Mouse (Mus musculus) hindbrain, embryonic 16.5 days (tissue): ENCODE results near the gene Lcorl. TPM values are rescaled to one million over a fixed set of nuclear protein-coding genes. Genes with fewer than 3 reads are reported as not detected.

Source experiments
- ATAC-seq: fragments of 200-750 bp; cut with Nextera tagmentation; 2 replicates; pipeline ENCODE4 v1.8.0; 2017; ENCODE audit warnings: moderate TSS enrichment, moderate library complexity
- H3K27ac ChIP-seq: fragments of 300-500 bp; sonication (generic); 2 replicates; pipeline ENCODE4 v1.5.1; 2014; ENCODE audit warnings: low read depth, mild to moderate bottlenecking, control low read depth, low read length, moderate library complexity
- H3K27me3 ChIP-seq: fragments of 300-500 bp; sonication (generic); replicated peaks from 2 replicates; pipeline ENCODE4 v1.6.1; 2014; ENCODE audit warnings: low read length; ENCODE audit not compliant: control insufficient read depth, insufficient read depth
- H3K36me3 ChIP-seq: fragments of 300-500 bp; sonication (generic); 2 replicates; pipeline ENCODE4 v1.6.1; 2014; ENCODE audit warnings: mild to moderate bottlenecking, low read length, moderate library complexity, mixed read lengths; ENCODE audit not compliant: control insufficient read depth, insufficient read depth
- H3K4me1 ChIP-seq: fragments of 300-500 bp; sonication (generic); 2 replicates; pipeline ENCODE4 v1.6.1; 2014; ENCODE audit warnings: low read depth, low read length; ENCODE audit not compliant: control insufficient read depth, insufficient read depth
- H3K4me2 ChIP-seq: fragments of 300-500 bp; sonication (generic); 2 replicates; pipeline ENCODE4 v1.6.1; 2014; ENCODE audit warnings: mild to moderate bottlenecking, low read length, control low read depth, moderate library complexity
- H3K4me3 ChIP-seq: fragments of 300-500 bp; sonication (generic); 2 replicates; pipeline ENCODE4 v1.5.1; 2014; ENCODE audit warnings: mild to moderate bottlenecking, low read length, control low read depth, moderate library complexity
- H3K9ac ChIP-seq: fragments of 300-500 bp; sonication (generic); 2 replicates; pipeline ENCODE4 v1.6.1; 2014; ENCODE audit warnings: low read depth, mild to moderate bottlenecking, control low read depth, low read length, moderate library complexity
- H3K9me3 ChIP-seq: fragments of 300-500 bp; sonication (generic); 2 replicates; pipeline ENCODE4 v1.6.1; 2014; ENCODE audit warnings: mild to moderate bottlenecking, low read length, moderate library complexity; ENCODE audit not compliant: control insufficient read depth
- WGBS: fragments of 180-500 bp; shearing (Covaris S2); extraction: QIAGEN DNeasy Blood & Tissue Kit; methylation state at CpG from one replicate; pipeline ENCODE4 v1.1.7; 2014; 5-methylcytosine and 5-hydroxymethylcytosine counted together
- polyA plus RNA-seq: library from polyadenylated mRNA; unstranded; fragments of >200 nt; fragmentation: Nextera tagmentation; extraction: Ambion mirVana; gene quantifications from 2 replicates; pipeline ENCODE4 v1.2.1, GENCODE M21; 2015

The Lcorl gene
- polyA plus RNA-seq, 1 experiment from 2014 or later, result 43.9 TPM

- H3K36me3 ChIP-seq, result no peaks in the 10 kb centered on the region
- H3K4me2 ChIP-seq, result no peak overlapping the region
- no peak overlapping the region for H3K9ac ChIP-seq
- 100% methylated on average over 1 of the region's 1 CpGs for WGBS
- no peaks in the 10 kb centered on the region for H3K27me3 ChIP-seq
- no peak overlapping the region for H3K27ac ChIP-seq
- ATAC-seq, result no peak
- no peak overlapping the region for H3K4me3 ChIP-seq
- H3K9me3 ChIP-seq, result no peaks in the 10 kb centered on the region
- no peaks in the 10 kb centered on the region for H3K4me1 ChIP-seq
These were observed 174.0 kb downstream of the Lcorl start for GRCm38 (mm10) chr5:45683388-45683787.

GRCm38 (mm10) chr5:45679955-45680354, 177.5 kb downstream of the Lcorl start:
- Histone ChIP-seq H3K9me3 (no peaks in the 10 kb centered on the region), H3K4me3 (no peak overlapping the region), H3K9ac (no peak overlapping the region), H3K4me2 (no peak overlapping the region), H3K27ac (no peak overlapping the region), H3K4me1 (no peaks in the 10 kb centered on the region), H3K36me3 (no peaks in the 10 kb centered on the region), H3K27me3 (no peaks in the 10 kb centered on the region)
- ATAC-seq, result no peak

DNA sequence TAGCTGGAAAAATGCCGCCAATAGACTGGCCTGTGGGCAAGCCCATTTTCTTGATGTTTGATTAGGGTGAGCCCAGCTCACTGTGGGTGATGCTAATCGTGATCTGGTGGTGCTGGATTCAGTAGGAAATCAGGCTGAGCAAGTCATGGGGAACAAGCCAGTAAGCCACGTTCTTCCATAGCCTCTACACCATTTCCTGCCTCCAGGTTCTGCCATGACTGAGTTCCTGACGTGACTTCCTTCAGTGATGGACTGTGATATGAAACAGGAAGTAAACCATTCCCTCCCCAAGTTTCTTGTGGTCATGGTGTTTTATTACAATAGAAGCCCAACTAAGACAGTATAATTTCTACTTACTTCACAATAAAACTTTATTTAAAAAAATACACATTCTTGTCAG, 179.8 kb downstream of the Lcorl start:
- no peak for ATAC-seq
- Histone ChIP-seq H3K36me3 (no peaks in the 10 kb centered on the region), H3K4me1 (no peaks in the 10 kb centered on the region), H3K9me3 (no peaks in the 10 kb centered on the region), H3K4me3 (no peak overlapping the region), H3K27ac (no peak overlapping the region), H3K4me2 (no peak overlapping the region), H3K27me3 (no peaks in the 10 kb centered on the region), H3K9ac (no peak overlapping the region)
- 87% methylated on average over 4 of the region's 4 CpGs for WGBS

DNA sequence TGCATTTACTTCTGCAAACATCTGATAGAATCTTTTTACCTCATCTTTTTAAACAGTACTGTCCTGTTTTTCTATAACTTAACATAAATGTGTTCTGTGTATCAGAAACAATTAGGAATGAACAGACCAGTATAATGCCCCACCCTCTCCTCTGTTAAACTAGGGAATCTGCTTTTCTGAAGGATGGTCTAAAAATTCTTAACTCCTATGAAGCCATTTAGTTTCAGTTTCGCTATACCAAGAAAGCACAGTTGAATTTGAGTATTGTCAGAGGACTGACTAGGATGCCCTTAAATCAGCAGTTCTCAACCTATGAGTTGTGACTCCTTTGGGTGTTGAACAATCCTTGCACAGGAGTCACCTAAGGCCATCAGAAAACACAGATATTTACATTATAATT, 182.4 kb downstream of the Lcorl start:
- Histone ChIP-seq H3K4me2 (no peak overlapping the region), H3K4me3 (no peak overlapping the region), H3K27me3 (no peaks in the 10 kb centered on the region), H3K4me1 (peaks cover 4% of the 10 kb centered on the region), H3K9ac (no peak overlapping the region), H3K9me3 (no peaks in the 10 kb centered on the region), H3K36me3 (no peaks in the 10 kb centered on the region), H3K27ac (no peak overlapping the region)
- no peak for ATAC-seq
- WGBS, result 98% methylated on average over 1 of the region's 1 CpGs

GRCm38 (mm10) chr5:45670894-45671494, 186.4 kb downstream of the Lcorl start:
- Histone ChIP-seq H3K27me3 (no peaks in the 10 kb centered on the region), H3K27ac (no peak overlapping the region), H3K9me3 (no peaks in the 10 kb centered on the region), H3K4me1 (peaks cover 10% of the 10 kb centered on the region), H3K36me3 (no peaks in the 10 kb centered on the region), H3K9ac (no peak overlapping the region), H3K4me3 (no peak overlapping the region; the same call in 1 of the 2 replicates), H3K4me2 (peak overlapping the region; percentile 27)
- 49% methylated on average over 5 of the region's 5 CpGs for WGBS
- no peak for ATAC-seq

GRCm38 (mm10) chr5:45670280-45670670, 187.1 kb downstream of the Lcorl start:
- H3K27ac ChIP-seq, result no peak overlapping the region
- peak overlapping the region; percentile 99 for H3K4me2 ChIP-seq
- under 1% methylated on average over 13 of the region's 13 CpGs for WGBS
- peak overlapping the region; percentile 78 for H3K4me3 ChIP-seq
- H3K4me1 ChIP-seq, result peaks cover 10% of the 10 kb centered on the region
- no peak for ATAC-seq
- H3K9me3 ChIP-seq, result no peaks in the 10 kb centered on the region
- H3K9ac ChIP-seq, result peak overlapping the region; percentile 67
- H3K27me3 ChIP-seq, result no peaks in the 10 kb centered on the region
- H3K36me3 ChIP-seq, result no peaks in the 10 kb centered on the region

DNA sequence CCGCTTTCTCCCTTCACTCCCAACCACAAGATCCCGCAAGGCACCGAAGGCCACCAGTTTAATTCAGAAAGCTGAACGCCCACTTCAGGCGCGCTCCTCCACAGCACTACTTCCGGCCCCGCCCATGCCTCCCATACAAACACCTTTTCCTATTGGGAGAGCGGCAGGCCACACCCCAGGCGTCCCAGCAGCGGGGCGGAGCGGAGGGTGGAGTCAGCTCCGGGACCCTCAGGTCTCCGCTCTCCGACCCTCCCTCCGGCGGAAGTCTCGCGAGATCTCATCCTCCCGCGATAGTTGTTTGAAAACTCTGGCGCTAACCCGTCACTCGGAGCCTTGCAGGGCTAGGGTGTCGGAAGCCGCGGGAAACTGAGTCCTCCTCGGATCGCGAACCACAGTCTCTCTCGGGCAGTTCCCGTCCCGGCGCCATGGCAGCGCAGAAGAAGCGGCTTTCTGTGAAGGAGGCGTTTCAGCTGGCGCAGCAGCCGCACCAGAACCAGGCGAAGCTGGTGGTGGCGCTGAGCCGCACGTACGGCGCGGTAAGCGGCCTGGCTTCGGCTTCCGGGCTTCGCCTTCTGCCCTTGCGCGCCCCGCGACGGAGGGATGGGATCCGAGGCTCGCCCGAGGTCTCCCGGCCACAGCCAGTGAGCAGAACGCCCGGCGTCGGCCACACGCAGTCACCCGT, 187.7 kb downstream of the Lcorl start, which contains the start of gene Ncapg:
Gene Ncapg (plus strand): TSS at position 322 of the 682 bp plus-strand sequence.
- Histone ChIP-seq H3K9me3 (no peaks in the 10 kb centered on the region), H3K36me3 (no peaks in the 10 kb centered on the region), H3K4me1 (peaks cover 10% of the 10 kb centered on the region), H3K4me2 (peak within 1 kb of the TSS; percentile 99), H3K27me3 (no peaks in the 10 kb centered on the region), H3K9ac (peak within 1 kb of the TSS; percentile 74), H3K27ac (peak within 1 kb of the TSS; percentile 79), H3K4me3 (peak within 1 kb of the TSS; percentile 78)
- ATAC-seq, result peak; percentile 100
- under 1% methylated on average over 66 of the region's 66 CpGs for WGBS

DNA sequence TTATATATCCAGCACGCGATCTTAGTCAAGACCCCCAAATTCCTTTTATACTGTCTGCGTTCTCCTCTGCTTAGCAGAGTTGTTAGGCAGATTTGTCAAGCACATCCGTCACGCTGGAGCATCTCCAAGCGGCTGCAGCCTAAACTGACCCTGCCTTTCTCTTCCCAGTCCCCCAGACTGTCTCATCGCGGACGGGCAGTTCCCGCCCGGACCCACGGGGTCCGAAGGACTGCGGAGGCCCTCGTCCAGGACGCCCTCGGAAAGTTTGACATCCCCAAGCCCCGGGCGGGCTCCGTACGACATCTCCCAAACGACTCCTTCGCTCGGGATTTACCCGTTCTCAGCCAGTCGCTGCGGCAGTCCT, 188.2 kb downstream of the Lcorl start:
- H3K36me3 ChIP-seq, result no peaks in the 10 kb centered on the region
- under 1% methylated on average over 24 of the region's 27 CpGs for WGBS

DNA sequence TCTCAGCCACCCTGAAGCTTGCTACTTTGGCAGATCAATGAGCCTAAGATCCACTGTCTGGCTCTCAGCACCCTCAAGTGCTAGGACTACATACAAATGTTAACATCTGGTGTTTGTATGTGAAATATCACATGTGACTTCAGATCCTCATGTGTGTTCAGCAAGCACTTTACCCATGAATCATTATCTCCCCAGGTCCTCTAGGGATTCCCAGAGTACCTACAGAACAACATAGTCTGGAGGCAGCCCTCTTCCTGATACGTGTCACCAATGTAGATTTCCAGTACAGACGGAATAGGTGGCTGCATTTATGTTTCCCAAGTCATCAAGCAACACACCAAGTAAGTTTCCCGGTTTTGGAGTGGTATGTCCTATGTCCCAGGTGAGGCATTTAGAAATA, 188.6 kb downstream of the Lcorl start:
- Histone ChIP-seq H3K9me3 (no peaks in the 10 kb centered on the region), H3K27ac (no peak overlapping the region), H3K4me1 (peaks cover 10% of the 10 kb centered on the region), H3K9ac (peak overlapping the region; percentile 74), H3K4me2 (peak overlapping the region; percentile 99), H3K36me3 (no peaks in the 10 kb centered on the region), H3K4me3 (peak overlapping the region; percentile 78), H3K27me3 (no peaks in the 10 kb centered on the region)
- 1% methylated on average over 3 of the region's 3 CpGs for WGBS
- no peak for ATAC-seq

More for the DNA sequence above, 188.2 kb downstream of the Lcorl start:
- H3K9ac ChIP-seq, result peak overlapping the region; percentile 74
- H3K4me1 ChIP-seq, result peaks cover 10% of the 10 kb centered on the region
- ATAC-seq, result peak; percentile 79; the same call in 1 of the 2 replicates
- peak overlapping the region; percentile 99 for H3K4me2 ChIP-seq
- peak overlapping the region; percentile 78 for H3K4me3 ChIP-seq
- H3K27ac ChIP-seq, result peak overlapping the region; percentile 79
- no peaks in the 10 kb centered on the region for H3K27me3 ChIP-seq
- no peaks in the 10 kb centered on the region for H3K9me3 ChIP-seq
